Mouse (Mus musculus): ENCODE data around the gene Hmox2. TPM values are rescaled to one million over a fixed set of nuclear protein-coding genes. Genes with fewer than 3 reads are reported as not detected.
A peak's percentile ranks its signal among the peaks of the same experiment; 100 is the strongest.
"Not testable (repeated sequence)": the region's sequence is repeated elsewhere in the genome, so short reads cannot be mapped to it uniquely, and the experiment has no call there.

Gene Hmox2
- 10 to 100 TPM in 20 of 26 experiments, 1 to 10 TPM in 6; 4.2 to 71.2 (median 34.7) TPM for total RNA-seq (2018; cell fraction: chromatin; rRNA removed)
- 100 to 1,000 TPM; 118 to 323 (median 211) TPM for total RNA-seq (2018; cell fraction: cytosol; rRNA removed)
- 100 to 1,000 TPM in 6 of 26 experiments, 10 to 100 TPM in 20; 22.3 to 134 (median 71.1) TPM for total RNA-seq (2018; cell fraction: nucleus; rRNA removed)
- 195 to 303 TPM (median 234 TPM) in 3 replicates for polyA plus RNA-seq (2018)

DNA sequence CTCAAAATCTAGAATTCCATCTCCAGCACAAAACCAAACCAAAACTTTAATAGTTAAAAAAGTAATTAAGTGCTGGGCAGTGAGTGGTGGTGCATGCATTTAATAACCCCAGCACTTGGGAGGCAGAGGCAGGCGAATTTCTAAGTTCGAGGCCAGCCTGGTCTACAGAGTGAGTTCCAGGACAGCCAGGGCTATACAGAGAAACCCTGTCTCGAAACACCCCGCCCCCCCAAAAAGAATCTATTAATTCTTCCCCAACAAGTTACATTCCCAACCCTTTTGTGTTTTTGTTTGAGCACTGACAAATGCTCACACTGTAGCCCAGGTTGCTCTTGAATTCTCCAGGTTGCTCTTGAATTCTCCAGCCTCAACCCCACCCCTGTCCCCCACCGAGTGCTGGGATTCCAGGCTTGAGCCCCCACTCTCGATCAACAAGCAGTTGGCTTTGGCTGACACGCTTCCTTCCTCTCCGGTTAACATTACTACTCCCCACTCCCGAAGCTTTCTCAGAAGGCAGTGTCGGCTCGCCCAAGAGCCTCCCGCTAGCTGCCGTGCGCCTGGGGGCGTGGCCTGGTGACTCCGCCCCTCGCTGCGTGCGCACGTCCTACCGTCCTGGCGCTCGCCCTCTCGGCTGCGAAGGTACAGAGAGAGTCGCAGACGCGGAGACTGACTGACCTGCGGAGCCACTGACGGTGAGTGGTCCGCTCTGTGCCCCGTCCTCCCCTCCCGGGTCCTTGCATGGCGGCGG lies at the start of gene Hmox2:
TSS of gene Hmox2 (plus strand) at position 582 of the 748 bp plus-strand sequence.
- WGBS (ENCODE audit: missing documents): 5% methylated on average over 35 of the region's 35 CpGs
- Histone ChIP-seq H3K4me3 (ENCODE audit: inconsistent target) (peak within 1 kb of the TSS; percentile 88), H3K27ac (peak within 1 kb of the TSS; percentile 81), H3K36me3 (ENCODE audit: inconsistent target) (no peaks in the 10 kb centered on the region), H3K79me2 (ENCODE audit: inconsistent target) (peaks cover 48% of the 10 kb centered on the region)

DNA sequence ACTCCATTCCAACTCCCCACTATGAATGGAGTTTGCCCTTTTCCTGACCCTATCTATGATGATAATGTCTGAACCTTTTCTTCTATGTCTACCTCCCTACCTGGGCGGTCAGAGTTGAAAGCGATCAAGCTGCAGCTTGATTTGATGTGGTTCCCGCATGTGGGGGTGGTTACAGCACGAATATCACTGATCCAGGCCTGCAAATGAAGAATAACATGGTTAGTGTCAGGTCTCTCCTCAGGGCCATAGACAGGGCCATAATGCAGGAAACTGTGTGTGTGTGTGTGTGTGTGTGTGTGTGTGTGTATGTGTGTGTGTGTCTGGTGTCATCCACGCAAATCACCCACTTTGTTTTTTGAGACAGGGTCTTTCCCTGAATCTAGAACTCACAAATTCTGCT lies 49.3 kb upstream of the Hmox2 start:
- no peak overlapping the region for H3K4me3 ChIP-seq (ENCODE audit: inconsistent target)
- no peak overlapping the region for H3K27ac ChIP-seq
- WGBS (ENCODE audit: missing documents): 95% methylated on average over 5 of the region's 5 CpGs
- H3K79me2 ChIP-seq (ENCODE audit: inconsistent target): peaks cover 77% of the 10 kb centered on the region
- peaks cover 43% of the 10 kb centered on the region for H3K36me3 ChIP-seq (ENCODE audit: inconsistent target)

DNA sequence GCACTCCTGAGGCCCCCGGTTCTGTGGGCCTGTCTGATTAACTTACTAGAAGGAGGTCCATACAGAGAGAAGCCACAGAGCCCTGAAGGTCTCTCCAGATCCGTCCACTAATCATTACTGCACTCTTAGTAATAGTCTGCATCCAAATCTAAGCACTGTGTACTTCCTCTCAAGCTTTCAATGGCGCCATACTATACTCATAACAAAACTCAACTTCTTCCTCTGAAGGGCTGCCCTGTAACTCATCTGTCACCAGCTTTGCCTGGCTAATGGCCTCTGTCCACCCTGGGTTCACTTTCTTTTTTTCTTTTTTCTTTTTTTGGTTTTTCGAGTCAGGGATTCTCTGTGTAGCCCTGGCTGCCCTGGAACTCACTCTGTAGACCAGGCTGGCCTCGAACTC lies 48.1 kb upstream of the Hmox2 start:
- Histone ChIP-seq H3K79me2 (ENCODE audit: inconsistent target) (peaks cover 65% of the 10 kb centered on the region), H3K27ac (peak overlapping the region; percentile 81), H3K4me3 (ENCODE audit: inconsistent target) (peak overlapping the region; percentile 89), H3K36me3 (ENCODE audit: inconsistent target) (peaks cover 32% of the 10 kb centered on the region)
- WGBS (ENCODE audit: missing documents): 14% methylated on average over 5 of the region's 5 CpGs

DNA sequence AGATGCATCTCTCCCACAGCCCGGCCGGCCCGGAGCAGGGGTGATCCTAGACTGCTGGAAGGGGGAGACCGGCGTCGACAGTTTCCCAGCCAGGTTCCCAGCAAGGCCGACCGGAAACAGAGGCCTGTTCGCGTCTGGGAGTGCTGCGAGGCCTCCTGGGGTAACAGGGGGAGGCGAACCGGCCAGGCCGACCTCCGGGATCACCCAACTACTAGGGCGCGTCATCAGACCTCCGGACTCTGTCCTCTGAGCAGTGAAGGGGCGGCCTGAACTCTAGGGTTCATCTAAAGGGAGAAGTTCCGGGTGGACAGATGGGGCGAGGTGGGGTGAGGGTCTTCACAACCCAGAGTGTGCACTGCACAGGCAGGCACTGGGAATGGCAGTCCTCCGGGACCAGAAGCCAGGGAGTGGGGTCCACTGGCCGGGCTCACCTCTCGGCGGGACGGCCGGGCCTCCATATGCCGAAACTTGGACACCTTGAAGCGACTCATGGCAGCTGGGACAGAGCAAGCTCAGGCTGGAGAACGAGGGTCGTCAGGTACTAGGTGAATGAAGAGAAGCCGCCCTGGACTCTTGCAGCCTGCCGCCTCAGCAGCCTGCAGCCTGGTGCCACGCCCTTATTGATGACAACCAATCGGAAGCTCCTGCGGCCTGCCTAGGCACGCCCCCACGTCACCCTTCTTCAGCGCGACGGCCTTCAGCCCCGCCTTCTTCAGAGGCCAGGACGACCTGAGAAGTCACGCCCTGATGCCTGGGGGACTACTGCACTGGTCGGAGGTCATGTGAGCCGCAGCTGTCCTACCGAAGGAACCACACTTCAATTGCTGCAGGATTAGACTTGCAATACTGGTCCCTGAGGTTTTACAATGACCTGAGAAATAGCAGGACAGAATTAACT lies 46.8 kb upstream of the Hmox2 start, which contains the start of gene Coro7:
TSS of gene Coro7 (minus strand) at position 657 of the 898 bp plus-strand sequence.
- Histone ChIP-seq H3K79me2 (ENCODE audit: inconsistent target) (peaks cover 56% of the 10 kb centered on the region), H3K27ac (peak within 1 kb of the TSS; percentile 81), H3K4me3 (ENCODE audit: inconsistent target) (peak within 1 kb of the TSS; percentile 89), H3K36me3 (ENCODE audit: inconsistent target) (peaks cover 22% of the 10 kb centered on the region)
- under 1% methylated on average over 47 of the region's 47 CpGs for WGBS (ENCODE audit: missing documents)

DNA sequence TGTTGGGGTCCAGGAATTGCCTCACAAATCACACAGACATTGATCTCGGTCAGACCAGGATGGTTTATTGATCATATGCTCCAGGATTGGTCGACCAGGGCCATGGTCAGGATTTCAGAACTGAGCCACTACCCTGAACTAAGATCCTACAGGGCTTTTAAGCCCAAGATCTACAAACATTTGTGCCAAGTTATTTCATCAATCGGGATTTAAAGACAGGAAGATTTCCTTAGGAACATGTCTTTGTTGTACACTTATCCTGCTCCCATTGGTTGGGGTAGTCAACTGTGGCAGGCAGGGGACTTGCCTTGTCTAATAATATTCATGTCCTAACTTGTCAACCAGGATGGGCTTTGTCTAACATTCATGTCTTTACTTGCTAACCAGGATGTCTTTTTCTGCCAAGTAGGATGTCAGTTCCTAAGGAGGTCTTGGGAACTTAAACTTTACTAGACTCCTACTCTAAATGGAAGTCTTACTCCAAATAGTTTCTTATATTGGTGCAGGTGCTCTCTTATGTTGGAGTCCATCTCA lies 45.2 kb upstream of the Hmox2 start:
- 94% methylated on average over 3 of the region's 3 CpGs for WGBS (ENCODE audit: missing documents)
- not testable (repeated sequence) for H3K27ac ChIP-seq; H3K4me3 ChIP-seq (ENCODE audit: inconsistent target); H3K36me3 ChIP-seq (ENCODE audit: inconsistent target)
- H3K79me2 ChIP-seq (ENCODE audit: inconsistent target): peaks cover 56% of the 10 kb centered on the region

DNA sequence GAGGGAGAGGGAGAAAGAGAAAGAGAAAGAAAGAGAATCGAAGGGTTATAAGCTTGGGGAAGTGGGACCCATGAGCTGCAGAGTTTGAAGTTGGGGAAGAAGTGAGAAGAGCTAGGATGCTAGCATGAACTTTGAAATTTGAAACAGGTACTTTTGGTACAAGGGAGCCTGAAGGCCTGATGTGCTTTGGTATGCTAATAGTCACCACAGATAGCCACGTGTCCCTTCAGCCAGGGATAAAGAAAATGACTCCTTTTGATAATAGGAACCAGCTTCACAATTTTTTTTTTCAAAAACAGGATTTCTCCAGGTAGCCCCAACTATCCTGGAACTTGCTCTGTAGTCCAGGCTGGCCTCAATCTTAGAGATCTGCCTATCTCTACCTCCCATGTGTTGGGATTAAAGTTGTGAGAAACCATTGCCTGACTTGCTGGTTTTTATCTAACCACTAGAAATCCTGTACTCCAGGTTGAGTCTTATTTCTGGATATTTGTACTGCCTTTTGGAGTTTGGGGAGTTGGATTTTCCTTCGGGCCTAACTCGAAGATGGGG lies 43.5 kb upstream of the Hmox2 start:
- H3K27ac ChIP-seq: peak overlapping the region; percentile 86
- H3K79me2 ChIP-seq (ENCODE audit: inconsistent target): peaks cover 41% of the 10 kb centered on the region
- 65% methylated on average over 4 of the region's 4 CpGs for WGBS (ENCODE audit: missing documents)
- peaks cover 6% of the 10 kb centered on the region; the same call in 1 of the 2 replicates for H3K36me3 ChIP-seq (ENCODE audit: inconsistent target)
- H3K4me3 ChIP-seq (ENCODE audit: inconsistent target): peak overlapping the region; percentile 97

DNA sequence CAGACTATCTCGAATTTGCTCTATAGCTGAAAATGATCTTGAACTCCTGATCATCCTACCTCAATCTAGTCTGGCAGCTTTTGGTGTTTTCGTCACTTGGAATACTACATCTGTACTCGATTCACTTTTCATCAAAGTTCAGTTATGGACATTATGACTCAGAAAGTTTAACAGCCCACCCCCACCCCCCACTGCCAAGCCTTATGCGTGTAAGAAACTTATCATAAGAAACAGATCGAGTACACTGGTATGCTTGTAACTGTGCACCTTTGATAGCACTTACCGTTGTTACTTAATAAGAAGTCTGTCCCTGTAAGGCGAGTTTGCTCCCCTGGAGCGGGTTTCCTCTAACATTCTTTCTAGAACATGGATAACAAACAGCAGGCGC lies 43.0 kb upstream of the Hmox2 start:
- 20% methylated on average over 9 of the region's 9 CpGs for WGBS (ENCODE audit: missing documents)
- Histone ChIP-seq H3K4me3 (ENCODE audit: inconsistent target) (peak overlapping the region; percentile 97), H3K27ac (peak overlapping the region; percentile 86), H3K79me2 (ENCODE audit: inconsistent target) (peaks cover 36% of the 10 kb centered on the region), H3K36me3 (ENCODE audit: inconsistent target) (peaks cover 7% of the 10 kb centered on the region; the same call in 1 of the 2 replicates)

DNA sequence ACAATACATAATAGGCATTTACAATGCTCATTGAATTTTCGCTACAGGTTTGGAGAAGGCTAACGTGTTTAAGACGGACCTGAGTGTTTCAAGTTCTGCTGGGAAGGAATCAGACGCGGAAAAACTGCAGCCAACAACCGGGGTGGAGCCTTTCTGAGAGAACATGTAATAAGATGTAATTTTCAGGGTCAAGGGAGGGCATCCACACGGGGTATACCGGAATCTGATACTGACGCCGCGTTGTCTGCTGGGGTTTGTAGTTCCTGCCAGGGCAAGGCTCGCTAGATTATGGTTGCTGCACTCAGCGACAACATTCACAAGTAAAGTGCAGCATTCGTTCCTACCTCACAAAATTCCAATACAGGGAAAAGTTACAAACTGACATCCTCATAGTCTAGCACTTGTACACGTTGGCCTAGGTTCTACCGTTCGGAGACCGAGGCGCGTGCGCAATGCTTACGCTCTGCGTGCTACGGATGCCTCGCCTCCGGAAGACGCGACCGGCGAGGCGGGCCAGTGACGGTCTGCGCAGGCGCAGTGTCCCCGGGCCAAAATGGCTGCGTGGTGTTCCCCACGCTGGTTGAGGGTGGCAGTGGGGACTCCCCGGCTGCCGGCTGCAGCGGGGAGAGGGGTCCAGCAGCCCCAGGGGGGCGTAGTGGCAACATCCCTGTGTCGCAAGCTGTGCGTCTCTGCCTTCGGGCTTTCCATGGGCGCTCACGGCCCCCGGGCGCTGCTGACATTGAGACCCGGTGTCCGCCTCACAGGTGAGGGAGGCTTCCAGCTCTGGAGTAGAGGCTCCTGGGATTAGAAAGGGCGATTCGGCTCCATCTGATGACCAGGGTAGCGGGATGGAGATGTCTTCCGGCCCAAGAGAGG lies 42.3 kb upstream of the Hmox2 start:
- peaks cover 12% of the 10 kb centered on the region for H3K36me3 ChIP-seq (ENCODE audit: inconsistent target)
- H3K4me3 ChIP-seq (ENCODE audit: inconsistent target): peak overlapping the region; percentile 97
- peaks cover 30% of the 10 kb centered on the region for H3K79me2 ChIP-seq (ENCODE audit: inconsistent target)
- WGBS (ENCODE audit: missing documents): under 1% methylated on average over 52 of the region's 54 CpGs
- H3K27ac ChIP-seq: peak overlapping the region; percentile 86

DNA sequence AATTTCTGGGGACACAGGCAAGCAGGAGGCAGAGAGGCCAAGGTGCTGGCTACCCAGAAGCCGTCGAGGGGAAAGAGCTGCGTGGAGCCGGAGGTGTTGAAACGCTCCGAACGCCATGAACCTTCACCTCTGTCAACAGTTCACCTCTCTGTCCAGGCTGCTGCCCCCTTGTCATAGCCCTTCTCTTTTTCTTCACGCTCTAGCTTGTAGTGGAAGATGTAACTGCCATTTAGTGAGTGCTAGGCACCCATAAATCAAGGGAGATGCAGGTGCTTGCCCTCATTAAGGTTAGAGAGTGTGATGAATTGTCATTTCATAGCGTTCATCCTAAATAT lies 41.7 kb upstream of the Hmox2 start:
- WGBS (ENCODE audit: missing documents): 0% methylated on average over 9 of the region's 9 CpGs
- Histone ChIP-seq H3K4me3 (ENCODE audit: inconsistent target) (peak overlapping the region; percentile 97), H3K27ac (peak overlapping the region; percentile 34; the same call in 1 of the 2 replicates), H3K36me3 (ENCODE audit: inconsistent target) (peaks cover 17% of the 10 kb centered on the region), H3K79me2 (ENCODE audit: inconsistent target) (peaks cover 24% of the 10 kb centered on the region)

DNA sequence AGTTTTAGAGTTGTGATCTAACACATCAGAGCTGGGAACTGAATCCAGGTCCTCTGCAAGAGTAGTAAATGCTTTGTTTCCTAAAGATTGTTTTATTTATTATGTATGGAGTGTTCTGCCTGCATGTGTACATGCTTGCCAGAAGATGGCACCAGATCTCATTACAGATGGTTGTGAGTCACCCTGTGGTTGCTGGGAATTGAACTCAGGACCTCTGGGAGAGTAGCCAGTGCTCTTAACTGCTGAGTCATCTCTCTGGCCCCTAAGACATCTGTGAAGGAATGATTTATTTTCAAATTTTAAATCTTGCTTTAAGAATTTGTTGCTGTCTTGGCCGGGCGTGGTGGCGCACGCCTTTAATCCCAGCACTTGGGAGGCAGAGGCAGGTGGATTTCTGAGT lies 36.8 kb upstream of the Hmox2 start:
- not testable (repeated sequence) for H3K27ac ChIP-seq; H3K4me3 ChIP-seq (ENCODE audit: inconsistent target)
- Histone ChIP-seq H3K36me3 (ENCODE audit: inconsistent target) (peaks cover 54% of the 10 kb centered on the region), H3K79me2 (ENCODE audit: inconsistent target) (peaks cover 18% of the 10 kb centered on the region)
- 97% methylated on average over 4 of the region's 4 CpGs for WGBS (ENCODE audit: missing documents)

DNA sequence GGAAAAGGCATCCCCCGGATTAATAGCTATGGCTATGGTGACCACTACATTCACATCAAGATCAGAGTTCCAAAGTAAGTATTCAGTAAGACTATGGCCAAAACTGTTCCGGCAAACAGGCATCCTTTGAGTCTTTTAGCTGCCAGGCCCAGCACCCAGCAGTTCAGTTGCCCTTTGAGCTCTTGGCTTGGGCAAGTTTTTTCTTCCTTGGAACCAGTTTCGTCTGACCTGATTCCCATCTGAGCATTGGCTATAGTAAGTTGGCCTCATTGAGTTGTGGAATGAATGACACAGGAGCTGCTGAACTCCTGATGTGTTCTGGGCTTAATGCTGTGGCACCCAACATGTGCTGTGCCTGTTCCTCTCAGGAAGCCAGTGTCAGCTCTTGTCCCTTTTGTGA lies 24.9 kb upstream of the Hmox2 start:
- no peak overlapping the region for H3K4me3 ChIP-seq (ENCODE audit: inconsistent target)
- no peaks in the 10 kb centered on the region for H3K79me2 ChIP-seq (ENCODE audit: inconsistent target)
- WGBS (ENCODE audit: missing documents): 91% methylated on average over 3 of the region's 3 CpGs
- H3K36me3 ChIP-seq (ENCODE audit: inconsistent target): peaks cover 80% of the 10 kb centered on the region
- H3K27ac ChIP-seq: no peak overlapping the region

DNA sequence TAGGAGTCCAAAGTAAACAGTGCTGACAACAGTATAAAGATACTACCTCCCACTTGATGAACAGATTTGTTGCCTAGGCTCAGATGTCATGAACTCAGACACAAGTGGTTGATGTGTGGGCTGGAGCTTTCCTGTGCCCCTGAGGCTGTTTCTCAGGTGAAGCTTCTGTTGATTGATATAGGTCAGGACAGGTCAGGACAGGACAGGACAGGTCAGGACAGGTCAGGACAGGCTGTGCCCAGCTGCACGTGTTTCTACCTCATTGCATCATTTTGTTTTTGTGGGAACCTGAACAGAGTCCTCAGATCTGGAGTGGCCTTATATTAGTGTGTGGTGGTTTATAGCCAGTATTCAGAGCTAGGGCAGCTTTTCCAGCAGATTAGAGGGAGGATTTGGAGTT lies 23.5 kb upstream of the Hmox2 start:
- Histone ChIP-seq H3K27ac (no peak overlapping the region), H3K36me3 (ENCODE audit: inconsistent target) (peaks cover 79% of the 10 kb centered on the region), H3K4me3 (ENCODE audit: inconsistent target) (no peak overlapping the region), H3K79me2 (ENCODE audit: inconsistent target) (no peaks in the 10 kb centered on the region)
- 100% methylated on average over 1 of the region's 1 CpGs for WGBS (ENCODE audit: missing documents)

DNA sequence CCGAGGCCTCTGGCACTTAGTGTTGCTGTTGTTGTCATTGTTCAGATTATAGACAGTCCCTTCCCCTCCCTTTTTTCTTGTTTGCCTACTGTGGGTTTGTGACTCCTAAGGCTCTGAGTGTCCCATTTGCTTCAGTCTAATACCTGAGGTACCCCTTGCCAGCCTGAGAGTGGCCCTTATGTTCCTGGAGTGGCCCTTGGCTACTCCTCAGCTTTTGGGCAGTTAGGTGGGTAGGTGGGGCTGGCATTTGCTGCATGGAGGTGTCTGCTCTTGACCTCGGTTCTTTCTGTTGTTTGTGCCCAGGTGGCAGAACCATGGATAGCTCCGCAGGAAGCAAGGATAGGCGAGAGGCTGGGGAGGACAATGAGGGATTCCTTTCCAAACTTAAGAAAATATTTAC lies 20.6 kb upstream of the Hmox2 start:
- H3K27ac ChIP-seq: no peak overlapping the region
- no peaks in the 10 kb centered on the region for H3K79me2 ChIP-seq (ENCODE audit: inconsistent target)
- 88% methylated on average over 4 of the region's 4 CpGs for WGBS (ENCODE audit: missing documents)
- H3K36me3 ChIP-seq (ENCODE audit: inconsistent target): peaks cover 65% of the 10 kb centered on the region
- no peak overlapping the region for H3K4me3 ChIP-seq (ENCODE audit: inconsistent target)
